Mouse (Mus musculus) heart, postnatal 0 days (tissue): ENCODE results near the gene Ikzf4.

Source experiments
- CTCF ChIP-seq: IDR thresholded peaks from 2 replicates; pipeline ENCODE4 v1.5.1; 2016; ENCODE audit warnings: antibody characterized with exemption, control low read depth, low read depth
- EP300 ChIP-seq: IDR thresholded peaks from 2 replicates; pipeline ENCODE4 v1.6.1; 2016; ENCODE audit warnings: antibody characterized with exemption, low read depth

DNA sequence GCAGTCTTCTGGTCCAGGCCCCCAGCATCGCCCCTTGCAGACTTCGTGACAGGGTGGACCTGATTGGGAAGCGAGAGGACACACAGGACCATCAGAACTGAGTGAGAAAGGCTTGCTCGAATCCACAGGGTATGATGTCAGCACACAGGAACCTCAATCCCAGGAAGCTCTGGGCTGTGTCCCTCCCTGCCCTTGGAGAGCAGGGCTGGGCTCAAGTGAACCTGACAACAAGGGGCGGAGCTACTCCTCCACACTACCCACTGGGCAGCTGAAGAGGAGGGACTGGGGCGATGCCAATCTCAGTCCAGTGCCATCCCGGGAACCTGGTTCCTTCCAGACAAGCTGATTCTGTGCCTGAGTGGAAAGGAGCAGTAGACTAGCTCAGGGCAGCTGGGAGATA, 62.1 kb downstream of the Ikzf4 start:
- TF ChIP-seq CTCF (no peak), EP300 (no peak)
